Mouse (Mus musculus): ENCODE measurements around the gene Zfp352.
"Not testable (repeated sequence)": the region's sequence is repeated elsewhere in the genome, so short reads cannot be mapped to it uniquely, and the experiment has no call there.

Zfp352 gene

GRCm38 (mm10) chr4:90218520-90218919 lies at the start of gene Zfp352:
TSS of gene Zfp352 (plus strand) at chr4:90218820.
- no peak for DNase-seq

GRCm38 (mm10) chr4:90170890-90171483 lies 47.6 kb upstream of the Zfp352 start:
- no peak for DNase-seq

GRCm38 (mm10) chr4:90174036-90174435 lies 44.6 kb upstream of the Zfp352 start:
- DNase-seq, result no peak

GRCm38 (mm10) chr4:90203421-90203820 lies 15.2 kb upstream of the Zfp352 start:
- no peak for DNase-seq

GRCm38 (mm10) chr4:90211475-90211874 lies 7.1 kb upstream of the Zfp352 start:
- no peak for DNase-seq

- DNase-seq, result no peak
These were observed 6.5 kb upstream of the Zfp352 start for GRCm38 (mm10) chr4:90212076-90212475.

GRCm38 (mm10) chr4:90235646-90236045 lies 17.0 kb downstream of the Zfp352 start:
- not testable (repeated sequence) for DNase-seq

- DNase-seq, result no peak
These were observed 51.2 kb downstream of the Zfp352 start for GRCm38 (mm10) chr4:90269781-90270180.
